Mouse (Mus musculus) embryonic facial prominence, embryonic 14.5 days (tissue): ENCODE data around the gene Phc1. TPM values are rescaled to one million over a fixed set of nuclear protein-coding genes. Genes with fewer than 3 reads are reported as not detected.

Experiments used
- polyA plus RNA-seq: library from polyadenylated mRNA; unstranded; fragments of >200 nt; fragmentation: Nextera tagmentation; extraction: Ambion mirVana; gene quantifications from 2 replicates; pipeline ENCODE4 v1.2.1, GENCODE M21; 2014

Gene Phc1
- polyA plus RNA-seq, 1 experiment from 2014 or later = 20.8 TPM

Other genes starting within 250 kb of the Phc1 start
- gene Klrg1, start 57.7 kb downstream of the Phc1 start, polyA plus RNA-seq = 0.14 and 0.19 TPM in 2 replicates
- 86.8 and 87.9 TPM in 2 replicates for gene M6pr, start 31.8 kb downstream of the Phc1 start, polyA plus RNA-seq
- gene Rimklb, start 158.2 kb upstream of the Phc1 start, polyA plus RNA-seq = 10.5 and 15.9 TPM in 2 replicates
- 70.7 and 98.8 TPM in 2 replicates for gene Mfap5, start 165.3 kb upstream of the Phc1 start, polyA plus RNA-seq
- 0.13 and 0.16 TPM in 2 replicates for gene Aicda, start 213.2 kb upstream of the Phc1 start, polyA plus RNA-seq